Mouse (Mus musculus): ENCODE measurements around the gene Fam210b. TPM values are rescaled to one million over a fixed set of nuclear protein-coding genes. Genes with fewer than 3 reads are reported as not detected.
A peak's percentile ranks its signal among the peaks of the same experiment; 100 is the strongest.

Fam210b gene
- polyA plus RNA-seq, 1 experiment from 2014 or later: 23.0 TPM

GRCm38 (mm10) chr2:172338206-172338942 is 7.0 kb upstream of the Fam210b start:
- H3K9me3 ChIP-seq: 0 out of 2 replicates have a peak, but pooled peaks cover 4% of the 10 kb centered on the region
- ATAC-seq (ENCODE audit: insufficient read depth, low FRiP score, low read depth): no peak
- WGBS: 82% methylated on average over 19 of the region's 19 CpGs
- no peaks in the 10 kb centered on the region for H3K36me3 ChIP-seq
- no peak overlapping the region for H3K27ac ChIP-seq
- no peaks in the 10 kb centered on the region for H3K4me1 ChIP-seq
- no peaks in the 10 kb centered on the region for H3K27me3 ChIP-seq (replicated peaks)
- H3K4me2 ChIP-seq: no peak overlapping the region
- no peak overlapping the region for H3K9ac ChIP-seq
- no peak overlapping the region for H3K4me3 ChIP-seq (replicated peaks)

DNA sequence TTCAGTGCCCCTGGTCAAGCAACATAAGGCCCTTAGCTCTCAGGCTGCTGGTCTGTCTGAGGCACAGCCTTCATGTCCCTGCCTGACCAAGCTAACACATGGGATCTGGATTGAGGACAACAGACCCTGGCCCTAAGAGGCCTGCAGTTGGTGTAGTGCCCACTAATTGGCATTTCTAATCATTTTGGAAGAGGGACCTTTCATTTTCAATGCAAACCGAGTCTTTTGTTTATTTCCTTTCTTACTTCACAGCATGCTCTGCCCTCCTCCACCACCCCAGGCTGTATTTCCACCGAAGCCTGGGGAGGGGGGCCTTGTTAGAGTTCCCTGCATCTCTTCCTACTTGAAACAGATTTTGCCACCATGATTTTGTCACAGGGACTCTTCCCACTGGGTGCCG is 4.4 kb upstream of the Fam210b start:
- Histone ChIP-seq H3K9ac (no peak overlapping the region), H3K9me3 (0 out of 2 replicates have a peak, but pooled peaks cover 5% of the 10 kb centered on the region), H3K4me2 (no peak overlapping the region), H3K4me1 (no peaks in the 10 kb centered on the region), H3K27me3 (replicated peaks) (no peaks in the 10 kb centered on the region), H3K36me3 (no peaks in the 10 kb centered on the region), H3K27ac (no peak overlapping the region), H3K4me3 (replicated peaks) (no peak overlapping the region)
- ATAC-seq (ENCODE audit: insufficient read depth, low FRiP score, low read depth): no peak
- 62% methylated on average over 3 of the region's 3 CpGs for WGBS

DNA sequence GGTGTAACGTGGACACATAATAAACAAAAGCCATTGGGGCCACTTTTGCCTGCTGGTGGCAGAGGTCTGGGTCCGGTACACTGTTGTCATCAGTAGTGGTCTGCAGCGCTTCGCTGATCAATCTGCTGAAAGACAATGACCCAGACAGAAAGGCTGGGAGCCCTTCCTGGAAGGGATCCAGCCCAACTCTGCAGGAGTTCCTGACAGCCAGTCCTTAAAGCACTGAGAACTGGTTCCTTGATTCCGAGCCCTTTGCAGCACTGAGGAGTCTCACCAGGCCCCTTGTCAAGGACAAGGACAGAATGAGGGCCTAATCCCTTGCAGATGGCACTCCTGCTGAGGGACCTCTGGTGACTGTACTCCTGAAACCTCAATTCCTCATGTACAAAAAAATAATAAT is 3.8 kb upstream of the Fam210b start:
- 59% methylated on average over 5 of the region's 5 CpGs for WGBS

GRCm38 (mm10) chr2:172343751-172344150 is 1.6 kb upstream of the Fam210b start:
- Histone ChIP-seq H3K9me3 (0 out of 2 replicates have a peak, but pooled peaks cover 5% of the 10 kb centered on the region), H3K27ac (no peak overlapping the region), H3K4me3 (replicated peaks) (no peak overlapping the region), H3K9ac (no peak overlapping the region), H3K4me2 (no peak overlapping the region), H3K4me1 (peaks cover 16% of the 10 kb centered on the region), H3K36me3 (no peaks in the 10 kb centered on the region), H3K27me3 (replicated peaks) (no peaks in the 10 kb centered on the region)
- no peak for ATAC-seq (ENCODE audit: insufficient read depth, low FRiP score, low read depth)
- WGBS: 94% methylated on average over 7 of the region's 7 CpGs

More for the DNA sequence above, 3.8 kb upstream of the Fam210b start:
- H3K27ac ChIP-seq: no peak overlapping the region
- H3K9ac ChIP-seq: no peak overlapping the region
- no peaks in the 10 kb centered on the region for H3K36me3 ChIP-seq
- no peak for ATAC-seq (ENCODE audit: insufficient read depth, low FRiP score, low read depth)
- no peak overlapping the region for H3K4me3 ChIP-seq (replicated peaks)
- H3K9me3 ChIP-seq: 0 out of 2 replicates have a peak, but pooled peaks cover 5% of the 10 kb centered on the region
- no peak overlapping the region for H3K4me2 ChIP-seq
- no peaks in the 10 kb centered on the region for H3K27me3 ChIP-seq (replicated peaks)
- H3K4me1 ChIP-seq: 0 out of 2 replicates have a peak, but pooled peaks cover 2% of the 10 kb centered on the region

- Histone ChIP-seq H3K27me3 (replicated peaks) (no peaks in the 10 kb centered on the region), H3K4me3 (replicated peaks) (peak overlapping the region; percentile 76), H3K9me3 (0 out of 2 replicates have a peak, but pooled peaks cover 5% of the 10 kb centered on the region), H3K4me1 (peaks cover 23% of the 10 kb centered on the region), H3K27ac (0 out of 2 replicates have a peak overlapping the region, but pooled peaks have one; percentile 41), H3K36me3 (no peaks in the 10 kb centered on the region), H3K9ac (no peak overlapping the region), H3K4me2 (peak overlapping the region; percentile 97)
- ATAC-seq (ENCODE audit: insufficient read depth, low FRiP score, low read depth): no peak
- WGBS: 32% methylated on average over 5 of the region's 5 CpGs
Observed at GRCm38 (mm10) chr2:172344669-172345068, 696 bp upstream of the Fam210b start.

- ATAC-seq (ENCODE audit: insufficient read depth, low FRiP score, low read depth): no peak
- Histone ChIP-seq H3K4me2 (peak overlapping the region; percentile 97), H3K27ac (no peak overlapping the region), H3K9me3 (0 out of 2 replicates have a peak, but pooled peaks cover 5% of the 10 kb centered on the region), H3K36me3 (no peaks in the 10 kb centered on the region), H3K4me3 (replicated peaks) (peak overlapping the region; percentile 76), H3K4me1 (peaks cover 23% of the 10 kb centered on the region), H3K27me3 (replicated peaks) (no peaks in the 10 kb centered on the region), H3K9ac (peak overlapping the region; percentile 46)
- 12% methylated on average over 31 of the region's 31 CpGs for WGBS
Observed at GRCm38 (mm10) chr2:172346034-172346929, 917 bp downstream of the Fam210b start.

DNA sequence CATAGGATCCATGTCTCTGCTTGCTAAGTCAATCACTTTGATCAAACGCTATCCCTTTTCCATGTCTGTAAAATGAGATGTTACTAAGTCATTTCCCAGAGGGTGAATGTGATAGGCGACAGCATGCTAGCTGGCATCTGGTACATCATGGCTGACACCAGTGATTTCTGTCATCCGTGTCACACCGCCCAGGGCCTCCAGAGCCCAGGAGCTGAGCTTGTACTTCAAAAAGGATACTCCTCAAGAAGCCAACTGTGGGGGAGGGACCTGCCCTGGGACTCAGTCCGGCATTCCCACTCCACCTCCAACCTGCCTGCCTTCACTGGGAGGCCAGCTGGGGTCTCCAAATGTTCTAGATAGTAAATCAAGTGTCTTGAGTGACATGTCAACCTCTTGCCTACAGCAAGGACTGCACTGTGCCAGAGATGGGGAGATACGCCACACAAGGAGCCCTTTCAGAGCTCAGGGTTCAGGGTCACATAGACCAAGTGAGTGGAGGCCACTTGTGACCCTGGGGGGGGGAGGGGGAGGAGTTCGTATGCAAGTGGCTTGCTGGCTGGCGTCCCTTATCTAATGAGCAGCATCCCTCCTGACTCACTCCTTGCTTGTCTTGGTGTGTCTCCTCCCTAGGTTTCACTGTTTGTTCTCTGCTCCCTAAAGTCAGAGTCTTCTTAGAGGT is 1.7 kb downstream of the Fam210b start:
- H3K4me1 ChIP-seq: peaks cover 23% of the 10 kb centered on the region
- H3K27me3 ChIP-seq (replicated peaks): no peaks in the 10 kb centered on the region
- peak overlapping the region; percentile 76 for H3K4me3 ChIP-seq (replicated peaks)
- no peak overlapping the region for H3K27ac ChIP-seq
- 0 out of 2 replicates have a peak, but pooled peaks cover 5% of the 10 kb centered on the region for H3K9me3 ChIP-seq
- 72% methylated on average over 8 of the region's 8 CpGs for WGBS
- no peak overlapping the region for H3K9ac ChIP-seq
- no peaks in the 10 kb centered on the region for H3K36me3 ChIP-seq
- peak; percentile 47; the same call in 1 of the 2 replicates for ATAC-seq (ENCODE audit: insufficient read depth, low FRiP score, low read depth)
- peak overlapping the region; percentile 97 for H3K4me2 ChIP-seq

GRCm38 (mm10) chr2:172348297-172348950 is 3.1 kb downstream of the Fam210b start:
- H3K36me3 ChIP-seq: no peaks in the 10 kb centered on the region
- H3K4me3 ChIP-seq (replicated peaks): no peak overlapping the region
- H3K9me3 ChIP-seq: no peaks in the 10 kb centered on the region
- ATAC-seq (ENCODE audit: insufficient read depth, low FRiP score, low read depth): peak; percentile 58; the same call in 1 of the 2 replicates
- peaks cover 23% of the 10 kb centered on the region for H3K4me1 ChIP-seq
- 26% methylated on average over 3 of the region's 3 CpGs for WGBS
- peak overlapping the region; percentile 65; the same call in 1 of the 2 replicates for H3K27ac ChIP-seq
- H3K27me3 ChIP-seq (replicated peaks): no peaks in the 10 kb centered on the region
- 0 out of 2 replicates have a peak overlapping the region, but pooled peaks have one; percentile 20 for H3K4me2 ChIP-seq
- no peak overlapping the region for H3K9ac ChIP-seq

DNA sequence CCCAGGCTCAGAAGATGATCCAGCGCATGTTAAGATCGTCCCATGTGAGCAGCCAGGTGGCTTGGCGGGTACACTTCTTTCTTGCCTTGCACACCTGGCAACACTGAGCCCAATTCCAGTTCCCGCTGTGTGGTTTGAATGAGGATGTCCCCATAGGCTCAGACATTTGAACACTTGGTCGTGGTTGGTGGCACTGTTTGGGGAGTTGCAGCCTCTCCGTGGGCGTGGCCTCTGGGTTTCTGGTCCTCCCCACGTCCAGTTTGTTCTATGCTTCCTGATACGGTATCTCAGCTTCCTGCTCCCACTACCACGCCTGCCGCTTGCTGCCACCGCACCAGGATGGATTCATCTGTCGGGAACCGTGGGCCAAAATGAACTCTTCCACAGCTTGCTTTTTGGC is 4.4 kb downstream of the Fam210b start:
- no peak overlapping the region for H3K27ac ChIP-seq
- H3K4me1 ChIP-seq: peaks cover 23% of the 10 kb centered on the region
- no peaks in the 10 kb centered on the region for H3K27me3 ChIP-seq (replicated peaks)
- no peaks in the 10 kb centered on the region for H3K9me3 ChIP-seq
- no peak for ATAC-seq (ENCODE audit: insufficient read depth, low FRiP score, low read depth)
- H3K36me3 ChIP-seq: no peaks in the 10 kb centered on the region
- no peak overlapping the region for H3K4me3 ChIP-seq (replicated peaks)
- no peak overlapping the region for H3K4me2 ChIP-seq
- 79% methylated on average over 14 of the region's 14 CpGs for WGBS
- H3K9ac ChIP-seq: no peak overlapping the region

DNA sequence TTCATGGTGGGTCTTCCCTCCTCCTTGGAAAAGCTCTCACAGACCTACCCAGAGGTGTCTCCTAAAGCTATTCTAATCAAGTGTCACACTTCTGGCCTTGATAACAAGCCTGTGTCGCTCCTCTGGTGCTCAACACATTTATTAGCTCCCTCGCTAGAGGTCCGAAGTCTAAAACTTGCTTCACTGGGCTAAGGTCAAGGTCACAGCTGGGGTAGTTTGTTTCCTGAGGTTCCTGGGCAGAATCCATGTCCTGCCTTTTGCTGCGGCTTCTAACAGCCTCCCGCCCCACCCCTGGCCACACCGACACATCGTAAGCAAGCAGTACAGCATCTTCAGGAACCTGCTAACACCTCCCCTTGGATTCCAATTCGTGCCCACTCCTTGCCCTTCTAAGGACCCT is 5.4 kb downstream of the Fam210b start:
- Histone ChIP-seq H3K9me3 (no peaks in the 10 kb centered on the region), H3K36me3 (peaks cover 6% of the 10 kb centered on the region), H3K9ac (no peak overlapping the region), H3K4me3 (replicated peaks) (no peak overlapping the region), H3K4me2 (no peak overlapping the region), H3K4me1 (peaks cover 23% of the 10 kb centered on the region), H3K27ac (no peak overlapping the region), H3K27me3 (replicated peaks) (no peaks in the 10 kb centered on the region)
- no peak for ATAC-seq (ENCODE audit: insufficient read depth, low FRiP score, low read depth)
- WGBS: 61% methylated on average over 8 of the region's 8 CpGs

DNA sequence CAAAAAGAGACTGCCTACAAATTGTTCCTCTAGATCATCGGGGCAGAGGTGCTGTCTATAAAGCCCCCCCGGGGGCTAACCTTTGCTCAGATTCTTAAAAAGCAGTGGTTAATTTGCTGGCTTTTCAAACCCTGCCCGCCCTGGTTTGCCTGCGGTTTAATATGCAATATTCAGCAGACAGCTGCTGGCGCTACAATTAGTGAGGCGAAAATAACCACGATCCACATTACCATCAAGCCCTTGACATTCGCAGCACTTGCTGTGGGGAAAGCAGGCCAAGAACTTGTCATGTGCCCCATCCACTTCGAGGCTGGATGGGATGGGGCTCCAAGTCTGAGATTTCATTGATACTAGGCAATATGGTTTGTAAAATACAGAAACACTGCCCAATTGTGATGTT is 7.9 kb downstream of the Fam210b start:
- Histone ChIP-seq H3K4me3 (replicated peaks) (no peak overlapping the region), H3K4me1 (peaks cover 12% of the 10 kb centered on the region), H3K27ac (no peak overlapping the region), H3K4me2 (no peak overlapping the region), H3K9me3 (no peaks in the 10 kb centered on the region), H3K36me3 (peaks cover 29% of the 10 kb centered on the region), H3K9ac (no peak overlapping the region), H3K27me3 (replicated peaks) (no peaks in the 10 kb centered on the region)
- ATAC-seq (ENCODE audit: insufficient read depth, low FRiP score, low read depth): no peak
- 86% methylated on average over 9 of the region's 9 CpGs for WGBS
